Mouse (Mus musculus): Measurements from ENCODE around the gene Sptlc2. TPM values are rescaled to one million over a fixed set of nuclear protein-coding genes. Genes with fewer than 3 reads are reported as not detected.
"Not testable (repeated sequence)": the region's sequence is repeated elsewhere in the genome, so short reads cannot be mapped to it uniquely, and the experiment has no call there.

Sptlc2 gene
- total RNA-seq, 1 experiment from 2014 or later = 133 TPM

DNA sequence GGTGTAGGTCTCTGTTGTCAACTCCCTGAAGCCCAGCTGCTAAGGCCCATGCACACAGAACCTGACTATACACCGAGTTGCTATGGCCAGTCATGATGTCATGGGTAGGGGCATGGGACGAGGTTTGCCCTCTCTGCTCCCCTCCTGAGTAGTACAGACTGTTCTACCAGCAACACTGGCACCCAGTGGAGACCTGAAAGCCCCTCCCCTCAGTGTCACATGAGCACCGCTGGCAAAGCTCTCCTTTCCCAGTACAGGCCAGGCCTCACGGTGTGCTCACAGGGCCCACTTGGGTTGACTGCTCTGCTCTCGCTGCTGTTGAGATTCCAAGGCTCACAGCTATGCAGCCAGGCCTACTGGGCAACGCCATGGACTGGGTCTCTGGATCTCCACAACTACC lies 94.2 kb downstream of the Sptlc2 start:
- ATAC-seq (ENCODE audit: extremely low read depth, insufficient number of reproducible peaks, low FRiP score, poor library complexity, severe bottlenecking) = 0 out of 2 replicates have a peak, but pooled peaks have one; percentile 9

GRCm38 (mm10) chr12:87289100-87289499 lies 99.1 kb downstream of the Sptlc2 start:
- ATAC-seq (ENCODE audit: extremely low read depth, insufficient number of reproducible peaks, low FRiP score, poor library complexity, severe bottlenecking) = no peak

- ATAC-seq (ENCODE audit: extremely low read depth, insufficient number of reproducible peaks, low FRiP score, poor library complexity, severe bottlenecking) = no peak
These were observed 103.4 kb downstream of the Sptlc2 start for GRCm38 (mm10) chr12:87284726-87285125.

- no peak for ATAC-seq (ENCODE audit: extremely low read depth, insufficient number of reproducible peaks, low FRiP score, poor library complexity, severe bottlenecking)
These were observed 103.9 kb downstream of the Sptlc2 start for GRCm38 (mm10) chr12:87284268-87284667.

GRCm38 (mm10) chr12:87283706-87284105 lies 104.4 kb downstream of the Sptlc2 start:
- no peak for ATAC-seq (ENCODE audit: extremely low read depth, insufficient number of reproducible peaks, low FRiP score, poor library complexity, severe bottlenecking)

DNA sequence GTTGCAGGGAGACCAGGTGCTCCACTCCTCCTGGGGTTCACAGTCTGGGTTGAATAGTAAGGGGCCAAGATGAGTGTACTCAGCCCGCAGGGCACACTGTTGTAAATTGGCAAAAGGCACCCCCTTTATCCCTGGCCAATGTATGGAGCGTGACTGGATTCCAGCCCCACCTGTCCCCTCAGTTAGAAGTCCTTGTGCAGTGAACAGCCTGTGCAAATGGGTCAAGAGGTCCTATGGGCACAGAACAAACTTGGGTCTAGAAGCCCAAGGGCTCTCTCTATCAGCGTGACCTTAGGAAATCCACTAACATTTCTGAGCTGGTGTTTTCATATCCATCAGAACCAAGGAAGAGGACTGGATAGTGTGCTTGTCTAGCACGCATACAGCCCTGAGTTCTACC lies 105.4 kb downstream of the Sptlc2 start:
- no peak for ATAC-seq (ENCODE audit: extremely low read depth, insufficient number of reproducible peaks, low FRiP score, poor library complexity, severe bottlenecking)

- ATAC-seq (ENCODE audit: extremely low read depth, insufficient number of reproducible peaks, low FRiP score, poor library complexity, severe bottlenecking) = no peak
These were observed 106.4 kb downstream of the Sptlc2 start for GRCm38 (mm10) chr12:87281766-87282165.

DNA sequence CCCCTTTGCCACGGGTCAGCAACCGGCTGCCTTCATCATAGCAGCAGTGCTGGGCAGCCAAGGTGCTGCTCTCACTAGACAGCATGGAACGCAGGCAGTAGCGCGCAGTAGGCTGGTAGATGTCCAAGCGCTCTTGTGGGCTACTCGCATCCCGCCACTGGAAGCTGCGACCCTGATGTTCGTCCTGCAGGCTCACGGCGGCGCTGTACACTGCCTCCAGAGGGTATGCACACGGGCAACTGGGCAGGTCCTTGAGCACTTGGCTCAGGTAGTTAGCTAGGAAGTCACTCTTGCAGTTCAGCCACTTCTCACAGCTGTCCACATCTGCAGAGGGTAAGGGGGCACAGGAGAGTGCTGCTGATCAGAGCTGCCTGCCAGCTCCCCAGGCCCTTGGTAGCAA lies 108.3 kb downstream of the Sptlc2 start:
- no peak for ATAC-seq (ENCODE audit: extremely low read depth, insufficient number of reproducible peaks, low FRiP score, poor library complexity, severe bottlenecking)

DNA sequence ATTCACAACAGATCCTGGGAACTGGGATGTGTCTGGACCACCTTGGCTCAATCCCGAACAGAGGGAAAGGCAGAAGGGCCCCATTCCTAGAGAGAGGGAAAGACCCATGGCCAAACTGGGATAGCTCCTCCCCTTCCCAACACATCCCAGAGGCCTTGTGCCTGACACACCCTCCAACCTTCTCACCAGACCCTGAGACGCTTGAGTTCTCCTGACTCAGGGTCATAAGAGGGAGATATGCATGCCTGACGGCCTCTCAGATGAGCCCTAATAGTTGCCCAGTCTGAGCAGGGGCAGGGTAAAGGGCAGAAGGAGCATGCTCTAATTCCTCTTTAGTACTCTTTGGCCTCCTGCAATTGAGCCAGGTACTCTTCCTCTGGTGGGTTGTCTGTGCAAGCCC lies 108.8 kb downstream of the Sptlc2 start:
- no peak for ATAC-seq (ENCODE audit: extremely low read depth, insufficient number of reproducible peaks, low FRiP score, poor library complexity, severe bottlenecking)

DNA sequence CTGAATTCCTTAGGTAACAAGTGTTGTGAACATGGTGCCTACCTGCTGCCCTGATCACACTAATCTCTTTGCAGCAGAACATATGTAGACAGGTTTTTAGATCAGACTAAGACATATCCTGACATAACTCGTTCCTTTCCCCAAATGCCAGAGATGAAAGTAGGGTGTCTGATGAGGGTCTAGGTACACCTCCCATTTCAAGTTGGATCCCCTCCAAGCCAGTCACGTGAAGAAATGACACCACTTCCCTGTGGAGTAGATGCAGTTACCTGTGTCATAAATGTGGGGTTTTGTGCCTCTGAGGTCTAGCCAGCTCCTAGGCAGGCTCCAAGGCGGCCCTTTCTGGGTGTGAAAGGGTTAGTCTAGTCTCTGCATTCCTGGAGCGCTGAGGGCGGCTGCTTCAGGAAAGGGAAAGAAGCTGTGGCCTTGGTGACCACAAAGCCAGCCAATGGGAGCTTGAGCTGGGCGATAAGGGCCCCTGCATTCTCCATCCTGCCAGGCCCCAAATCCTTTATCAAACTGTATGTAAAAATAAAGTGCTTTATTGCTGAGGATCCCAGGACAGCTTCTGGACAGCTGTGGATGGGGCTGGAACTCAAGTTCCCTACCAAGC lies 109.9 kb downstream of the Sptlc2 start:
- no peak for ATAC-seq (ENCODE audit: extremely low read depth, insufficient number of reproducible peaks, low FRiP score, poor library complexity, severe bottlenecking)

GRCm38 (mm10) chr12:87277251-87277650 lies 110.9 kb downstream of the Sptlc2 start:
- not testable (repeated sequence) for ATAC-seq (ENCODE audit: extremely low read depth, insufficient number of reproducible peaks, low FRiP score, poor library complexity, severe bottlenecking)

GRCm38 (mm10) chr12:87274853-87275831 lies 113.0 kb downstream of the Sptlc2 start:
- ATAC-seq (ENCODE audit: extremely low read depth, insufficient number of reproducible peaks, low FRiP score, poor library complexity, severe bottlenecking) = no peak

DNA sequence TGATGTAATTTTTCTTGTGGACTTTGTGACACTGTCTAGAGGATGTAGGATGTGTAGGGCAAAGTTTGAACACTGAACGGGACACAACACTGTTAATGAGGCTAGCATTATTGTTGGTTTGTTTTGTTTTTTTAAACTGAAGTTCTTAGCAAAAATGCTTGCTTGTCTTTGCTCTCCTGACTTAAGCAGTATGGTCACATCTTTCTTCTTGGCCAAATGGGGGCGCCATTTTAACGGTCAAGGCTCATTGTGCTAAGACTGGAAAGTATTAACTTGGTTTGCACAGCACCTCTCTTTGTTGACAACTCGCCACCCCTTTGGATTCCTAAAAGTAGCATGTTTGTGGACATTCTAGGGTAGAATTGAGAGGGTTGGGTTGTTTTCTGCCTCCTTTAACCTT lies 120.5 kb downstream of the Sptlc2 start:
- ATAC-seq (ENCODE audit: extremely low read depth, insufficient number of reproducible peaks, low FRiP score, poor library complexity, severe bottlenecking) = no peak

GRCm38 (mm10) chr12:87266827-87267603 lies 121.1 kb downstream of the Sptlc2 start:
- ATAC-seq (ENCODE audit: extremely low read depth, insufficient number of reproducible peaks, low FRiP score, poor library complexity, severe bottlenecking) = no peak

DNA sequence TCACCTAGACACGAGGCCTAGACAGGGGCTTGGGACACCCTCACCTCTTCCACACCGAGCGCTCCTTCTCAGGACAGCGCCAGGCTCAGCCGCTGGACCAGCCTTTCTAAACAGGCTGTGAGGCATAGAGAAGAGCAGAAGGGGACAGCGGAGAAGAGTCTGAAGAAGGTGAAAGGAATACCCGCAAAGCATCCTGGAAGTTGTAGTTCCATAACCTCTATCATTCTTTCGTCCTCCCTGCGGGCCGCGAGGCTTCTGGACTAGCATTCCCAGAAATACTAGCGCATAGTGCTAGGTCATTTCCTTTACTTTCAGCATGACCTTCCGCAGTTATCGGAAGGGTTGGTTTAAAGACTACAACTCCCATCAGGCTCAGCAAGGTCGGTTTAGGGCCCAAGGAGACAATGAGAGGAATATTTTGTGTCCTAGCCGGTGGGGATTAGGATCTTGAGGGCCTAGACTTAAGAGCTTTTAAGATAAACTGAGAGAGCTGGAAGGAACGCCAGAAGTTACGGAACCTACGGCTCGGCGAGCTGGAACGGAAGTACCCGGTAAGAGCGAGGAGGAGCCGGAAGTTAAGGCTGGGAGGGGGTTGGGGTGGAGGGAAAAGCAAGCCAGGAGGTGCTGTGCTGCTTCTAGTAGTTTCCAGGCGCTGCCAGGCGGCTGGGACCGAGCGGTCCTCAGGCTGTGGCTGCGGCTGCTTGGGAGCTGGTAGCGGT lies 121.9 kb downstream of the Sptlc2 start, which contains the start of the genes Vipas39 and Ahsa1:
TSS of gene Vipas39 (minus strand) at position 149 of the 719 bp plus-strand sequence.
TSS of gene Ahsa1 (plus strand) at position 372 of the 719 bp plus-strand sequence.
- peak; percentile 96 for ATAC-seq (ENCODE audit: extremely low read depth, insufficient number of reproducible peaks, low FRiP score, poor library complexity, severe bottlenecking)

GRCm38 (mm10) chr12:87265444-87265843 lies 122.7 kb downstream of the Sptlc2 start:
- ATAC-seq (ENCODE audit: extremely low read depth, insufficient number of reproducible peaks, low FRiP score, poor library complexity, severe bottlenecking) = no peak

- ATAC-seq (ENCODE audit: extremely low read depth, insufficient number of reproducible peaks, low FRiP score, poor library complexity, severe bottlenecking) = no peak
These were observed 127.6 kb downstream of the Sptlc2 start for GRCm38 (mm10) chr12:87260562-87260961.

- ATAC-seq (ENCODE audit: extremely low read depth, insufficient number of reproducible peaks, low FRiP score, poor library complexity, severe bottlenecking) = no peak
These were observed 131.5 kb downstream of the Sptlc2 start for GRCm38 (mm10) chr12:87256629-87257028.
